In the genomic region with DNA sequence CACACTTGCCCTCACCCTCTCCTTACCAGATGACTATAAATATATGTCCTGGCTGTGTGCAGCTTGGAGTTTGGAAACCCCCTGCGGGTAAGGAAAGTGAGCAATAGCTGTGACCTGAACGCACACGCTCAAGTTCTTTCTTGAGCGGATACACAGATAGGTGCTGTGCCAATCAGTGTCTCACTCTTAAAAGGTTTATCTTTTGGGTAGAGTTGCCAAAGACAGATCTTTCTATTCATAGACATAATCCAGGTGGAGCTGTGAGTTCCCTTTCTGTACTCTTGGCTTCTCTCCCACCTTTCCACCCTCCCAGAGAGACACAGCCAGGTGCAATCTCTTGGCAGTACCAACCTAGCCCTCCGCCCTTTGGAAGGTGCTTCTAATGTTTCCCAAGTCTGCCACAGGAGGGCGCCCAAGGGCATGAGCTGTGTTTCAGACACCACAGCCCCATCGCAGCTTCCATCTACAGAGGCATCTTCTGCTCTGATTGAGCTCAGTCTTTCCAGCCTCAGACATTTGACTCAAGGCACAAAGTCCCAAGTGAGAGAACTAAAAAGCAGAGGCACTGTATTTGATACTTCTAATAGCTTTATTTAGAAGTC, we compare ENCODE assay signal across 7 mouse cellular contexts. TPM values are rescaled to one million over a fixed set of nuclear protein-coding genes. Genes with fewer than 3 reads are reported as not detected.
A peak's percentile ranks its signal among the peaks of the same experiment; 100 is the strongest.
DNase-seq lines count a peak whose midpoint lies in the region; ATAC-seq and TF ChIP-seq lines count a peak whose summit lies in the region.

No protein-coding gene starts in this region.

- WGBS in intestine, embryonic 16.5 days: 44% methylated on average over 7 of the region's 7 CpGs
- 46% methylated on average over 7 of the region's 7 CpGs for WGBS in midbrain, embryonic 16.5 days

- peak; percentile 75 to 78 for DNase-seq in adrenal gland, adult 18-20 months (ENCODE audit: low spot score in 2 of 2)
- peak; percentile 86 for DNase-seq in cerebellum, postnatal 36 days
- DNase-seq in gastrocnemius, adult 2 months: peak; percentile 85
- DNase-seq in left cerebral cortex, postnatal 14 days (ENCODE audit: low spot score in 2 of 2): peak; percentile 83 to 89
- DNase-seq in splenic B cell, adult 2 months (ENCODE audit: low read depth, low spot score): peak; percentile 3

- H3K36me3 ChIP-seq in intestine, embryonic 16.5 days (ENCODE audit: control insufficient read depth, insufficient read depth, low read length): no peaks in the 10 kb centered on the region
- H3K36me3 ChIP-seq in midbrain, embryonic 16.5 days (ENCODE audit: control insufficient read depth, insufficient read depth, low read length): no peaks in the 10 kb centered on the region
- no peaks in the 10 kb centered on the region for H3K36me3 ChIP-seq in splenic B cell, adult 2 months (ENCODE audit: control insufficient read depth, insufficient read depth, low read length, poor library complexity, severe bottlenecking)

- H3K9ac ChIP-seq in intestine, embryonic 16.5 days (ENCODE audit: low read depth, low read length): no peak overlapping the region
- no peak overlapping the region for H3K9ac ChIP-seq in midbrain, embryonic 16.5 days (ENCODE audit: low read depth, low read length)

- no peak overlapping the region for H3K4me2 ChIP-seq in intestine, embryonic 16.5 days (ENCODE audit: low read depth, low read length)
- no peak overlapping the region for H3K4me2 ChIP-seq in midbrain, embryonic 16.5 days (ENCODE audit: low read length)

- ATAC-seq in intestine, embryonic 16.5 days: peak; percentile 76; the same call in 1 of the 2 replicates
- ATAC-seq in midbrain, embryonic 16.5 days: peak; percentile 84

- intact Hi-C loops in gastrocnemius, adult 2 months (cut with DNase I): loop anchor here (1.0 to 10.0 kb wide), 5 partner anchors 56 to 232 kb away; no protein-coding TSS in a partner anchor
- intact Hi-C loops in left cerebral cortex, postnatal 14 days (cut with DNase I): loop anchor here (2.0 to 10.0 kb wide), 3 partner anchors 56 to 617 kb away; no protein-coding TSS in a partner anchor

- no peaks in the 10 kb centered on the region for H3K27me3 ChIP-seq in intestine, embryonic 16.5 days (replicated peaks; ENCODE audit: control insufficient read depth, insufficient read depth, low read length)
- H3K27me3 ChIP-seq in midbrain, embryonic 16.5 days (ENCODE audit: control insufficient read depth, insufficient read depth, low read depth, low read length): no peaks in the 10 kb centered on the region
- H3K27me3 ChIP-seq in splenic B cell, adult 2 months (ENCODE audit: control insufficient read depth, insufficient read depth, low read length, poor library complexity, severe bottlenecking): no peaks in the 10 kb centered on the region

- 0 out of 2 replicates have a peak overlapping the region, but pooled peaks have one; percentile 3 for H3K4me3 ChIP-seq in gastrocnemius, adult 2 months
- H3K4me3 ChIP-seq in intestine, embryonic 16.5 days (ENCODE audit: low read length): no peak overlapping the region
- no peak overlapping the region for H3K4me3 ChIP-seq in midbrain, embryonic 16.5 days (ENCODE audit: low read depth, low read length)

- TF ChIP-seq CTCF in gastrocnemius, adult 2 months (IDR thresholded peaks at IDR 0.05): peak; percentile 92

- no peaks in the 10 kb centered on the region for H3K9me3 ChIP-seq in intestine, embryonic 16.5 days (ENCODE audit: control insufficient read depth, low read length)
- no peaks in the 10 kb centered on the region for H3K9me3 ChIP-seq in midbrain, embryonic 16.5 days (replicated peaks; ENCODE audit: control insufficient read depth, low read length, poor library complexity, severe bottlenecking)

- H3K4me1 ChIP-seq in intestine, embryonic 16.5 days (ENCODE audit: control insufficient read depth, insufficient read depth, low read length): peaks cover 8% of the 10 kb centered on the region; the same call in 1 of the 2 replicates
- no peaks in the 10 kb centered on the region for H3K4me1 ChIP-seq in midbrain, embryonic 16.5 days (ENCODE audit: control insufficient read depth, insufficient read depth, low read length)

- peak overlapping the region; percentile 43; the same call in 1 of the 2 replicates for H3K27ac ChIP-seq in gastrocnemius, adult 2 months
- no peak overlapping the region for H3K27ac ChIP-seq in intestine, embryonic 16.5 days (ENCODE audit: low read length)
- H3K27ac ChIP-seq in midbrain, embryonic 16.5 days (ENCODE audit: low read length): no peak overlapping the region

RNA-seq across cellular contexts. Expression of gene Smoc2, which starts 8.8 kb away (rescaled TPM):
- total RNA-seq in adrenal gland, adult 18-20 months (2021): 10 to 100 TPM; 27.6 to 33.3 TPM
- total RNA-seq in gastrocnemius, adult 2 months (2021): 10 to 100 TPM; 40.6 to 65.5 TPM
- 117 and 122 TPM in 2 replicates for polyA plus RNA-seq in intestine, embryonic 16.5 days (2015; fragmentation: Nextera tagmentation; extraction: Ambion mirVana)
- total RNA-seq in left cerebral cortex, postnatal 14 days (2021): 1 to 10 TPM; 7.4 to 9.0 TPM
- 2.5 and 3.0 TPM in 2 replicates for polyA plus RNA-seq in midbrain, embryonic 16.5 days (2015; fragmentation: Nextera tagmentation; extraction: Ambion mirVana)

Comparison
In these comparisons a context has a peak if more than half of its experiments do, and no peak if none do; other contexts are left out.
1. DNase-seq: peak in every context shown above with its lines; median percentile 86 in cerebellum, postnatal 36 days; 86 in left cerebral cortex, postnatal 14 days; 85 in gastrocnemius, adult 2 months; 76 in adrenal gland, adult 18-20 months; 3 in splenic B cell, adult 2 months.